Comparison of ENCODE assay signal across 9 mouse cellular contexts in genomic region chr8:104630574-104630973, GRCm38 (mm10). TPM values are rescaled to one million over a fixed set of nuclear protein-coding genes. Genes with fewer than 3 reads are reported as not detected.
DNase-seq lines count a peak whose midpoint lies in the region; ATAC-seq and TF ChIP-seq lines count a peak whose summit lies in the region.
"Had no signal": no experiment of that assay in that cellular context is flagged by ENCODE, and none has a peak within 500 bp of the region (broad histone marks: within the 10 kb centered on the region; RNA-seq: fewer than 3 reads in every experiment).

No protein-coding gene starts in this region.

- H3K9ac ChIP-seq in heart, adult 2 months (ENCODE audit: low read depth, low read length), result peak overlapping the region; percentile 92
- peak overlapping the region; percentile 46 for H3K9ac ChIP-seq in MEL (ENCODE audit: control insufficient read depth, low read depth, low read length, poor library complexity, severe bottlenecking)
- H3K9ac ChIP-seq in forebrain, embryonic 16.5 days (replicated peaks; ENCODE audit: low read depth, low read length), result peak overlapping the region; percentile 28
- H3K9ac ChIP-seq in intestine, embryonic 15.5 days, result peak overlapping the region; percentile 28
- peak overlapping the region; percentile 61 for H3K9ac ChIP-seq in stomach, embryonic 16.5 days (ENCODE audit: low read length)

- no peaks in the 10 kb centered on the region for H3K27me3 ChIP-seq in heart, adult 2 months (ENCODE audit: control insufficient read depth, insufficient read depth, low read length)
- no peaks in the 10 kb centered on the region for H3K27me3 ChIP-seq in MEL (ENCODE audit: control insufficient read depth in 1 of 2, insufficient read depth in 2 of 2, low read length in 2 of 2)
- H3K27me3 ChIP-seq in forebrain, embryonic 16.5 days (replicated peaks; ENCODE audit: control insufficient read depth, insufficient read depth, low read length), result peaks cover 2% of the 10 kb centered on the region; the same call in 1 of the 2 replicates
- peaks cover 14% of the 10 kb centered on the region for H3K27me3 ChIP-seq in intestine, embryonic 15.5 days (replicated peaks)
- H3K27me3 ChIP-seq in megakaryocyte, embryonic 14.5 days (replicated peaks), result peaks cover 6% of the 10 kb centered on the region
- peaks cover 8% of the 10 kb centered on the region; the same call in 1 of the 2 replicates for H3K27me3 ChIP-seq in stomach, embryonic 16.5 days (ENCODE audit: control insufficient read depth, insufficient read depth, low read length)

- ATAC-seq in forebrain, embryonic 16.5 days, result peak; percentile 34
- ATAC-seq in intestine, embryonic 15.5 days, result peak; percentile 40; the same call in 1 of the 2 replicates
- peak; percentile 22; the same call in 1 of the 2 replicates for ATAC-seq in stomach, embryonic 16.5 days (ENCODE audit: insufficient read depth, low FRiP score)

- H3K4me1 ChIP-seq in heart, adult 2 months (ENCODE audit: control insufficient read depth, insufficient read depth, low read length), result peaks cover 9% of the 10 kb centered on the region
- H3K4me1 ChIP-seq in MEL (ENCODE audit: control insufficient read depth in 1 of 2, insufficient read depth in 2 of 2, low read length in 2 of 2), result peaks cover 6 to 20% of the 10 kb centered on the region in 2 experiments
- peaks cover 10% of the 10 kb centered on the region for H3K4me1 ChIP-seq in forebrain, embryonic 16.5 days (replicated peaks; ENCODE audit: control insufficient read depth, insufficient read depth, low read length)
- H3K4me1 ChIP-seq in intestine, embryonic 15.5 days (replicated peaks), result peaks cover 15% of the 10 kb centered on the region; the same call in 1 of the 2 replicates
- H3K4me1 ChIP-seq in megakaryocyte, embryonic 14.5 days, result peaks cover 67% of the 10 kb centered on the region
- peaks cover 14% of the 10 kb centered on the region; the same call in 1 of the 2 replicates for H3K4me1 ChIP-seq in stomach, embryonic 16.5 days (ENCODE audit: control insufficient read depth, insufficient read depth, low read length)

- intact Hi-C loops in heart, adult 2 months (cut with DNase I), result loop anchor here (1.0 kb wide), 1 partner anchor 11 kb away; the partner anchor contains the start of gene Ciao2b
- intact Hi-C loops in heart, postnatal 25 days (cut with DNase I), result loop anchor here (1.0 kb wide), 1 partner anchor 11 kb away; the partner anchor contains the start of gene Ciao2b

- peak overlapping the region; percentile 59 for H3K4me3 ChIP-seq in heart, adult 2 months
- H3K4me3 ChIP-seq in MEL (ENCODE audit: control insufficient read depth in 1 of 2, insufficient read depth in 1 of 2, low read depth in 2 of 2, low read length in 2 of 2), result peak overlapping the region; percentile 50 to 91
- H3K4me3 ChIP-seq in forebrain, embryonic 16.5 days (replicated peaks; ENCODE audit: low read length), result peak overlapping the region; percentile 35
- H3K4me3 ChIP-seq in intestine, embryonic 15.5 days (replicated peaks), result peak overlapping the region; percentile 37
- H3K4me3 ChIP-seq in megakaryocyte, embryonic 14.5 days (replicated peaks), result peak overlapping the region; percentile 88
- peak overlapping the region; percentile 47 for H3K4me3 ChIP-seq in stomach, embryonic 16.5 days (replicated peaks; ENCODE audit: low read length)

- H3K36me3 ChIP-seq in heart, adult 2 months (ENCODE audit: control insufficient read depth, insufficient read depth, low read length), result peaks cover 13% of the 10 kb centered on the region
- peaks cover 0 to 10% of the 10 kb centered on the region in 2 experiments; a peak in 2 of 4 replicates for H3K36me3 ChIP-seq in MEL (ENCODE audit: control insufficient read depth in 1 of 2, insufficient read depth in 2 of 2, low read length in 2 of 2)
- peaks cover 3% of the 10 kb centered on the region; the same call in 1 of the 2 replicates for H3K36me3 ChIP-seq in forebrain, embryonic 16.5 days (ENCODE audit: control insufficient read depth, insufficient read depth)
- H3K36me3 ChIP-seq in intestine, embryonic 15.5 days, result no peaks in the 10 kb centered on the region
- H3K36me3 ChIP-seq in megakaryocyte, embryonic 14.5 days (replicated peaks; ENCODE audit: low read length), result peaks cover 21% of the 10 kb centered on the region
- 0 out of 2 replicates have a peak, but pooled peaks cover 2% of the 10 kb centered on the region for H3K36me3 ChIP-seq in stomach, embryonic 16.5 days (ENCODE audit: control insufficient read depth, insufficient read depth, low read length)

- TF ChIP-seq POLR2A in heart, adult 2 months (IDR thresholded peaks at IDR 0.05; ENCODE audit: insufficient read depth, low read depth, low read length), result no peak
- no peak for TF ChIP-seq POLR2A in MEL (IDR thresholded peaks at IDR 0.05; ENCODE audit: control insufficient read depth in 1 of 2, insufficient read depth in 1 of 2, low read depth in 1 of 2, low read length in 2 of 2, poor library complexity in 1 of 2)

- H3K79me2 ChIP-seq in heart, adult 2 months (replicated peaks; ENCODE audit: control insufficient read depth, insufficient read depth, low read length), result no peaks in the 10 kb centered on the region
- no peaks in the 10 kb centered on the region for H3K79me2 ChIP-seq in MEL (ENCODE audit: control insufficient read depth, insufficient read depth, low read length, poor library complexity)

- peak overlapping the region; percentile 55 for H3K4me2 ChIP-seq in forebrain, embryonic 16.5 days (ENCODE audit: low read length)
- H3K4me2 ChIP-seq in intestine, embryonic 15.5 days (replicated peaks), result peak overlapping the region; percentile 83
- peak overlapping the region; percentile 62 for H3K4me2 ChIP-seq in stomach, embryonic 16.5 days (ENCODE audit: low read depth, low read length)

- TF ChIP-seq RAD21 in MEL (IDR thresholded peaks at IDR 0.05; ENCODE audit: low read depth, low read length), result no peak

- no peaks in the 10 kb centered on the region for H3K9me3 ChIP-seq in MEL (replicated peaks; ENCODE audit: insufficient read depth, low read length)
- H3K9me3 ChIP-seq in forebrain, embryonic 16.5 days (ENCODE audit: control insufficient read depth, low read length), result no peaks in the 10 kb centered on the region
- H3K9me3 ChIP-seq in intestine, embryonic 15.5 days, result no peaks in the 10 kb centered on the region
- H3K9me3 ChIP-seq in megakaryocyte, embryonic 14.5 days, result no peaks in the 10 kb centered on the region
- no peaks in the 10 kb centered on the region for H3K9me3 ChIP-seq in stomach, embryonic 16.5 days (replicated peaks; ENCODE audit: control insufficient read depth, low read length)

- peak overlapping the region; percentile 93 for H3K27ac ChIP-seq in heart, adult 2 months
- H3K27ac ChIP-seq in MEL (ENCODE audit: control insufficient read depth, low read depth, low read length), result peak overlapping the region; percentile 40
- no peak overlapping the region for H3K27ac ChIP-seq in forebrain, embryonic 16.5 days (ENCODE audit: low read length)
- H3K27ac ChIP-seq in intestine, embryonic 15.5 days, result no peak overlapping the region
- H3K27ac ChIP-seq in stomach, embryonic 16.5 days (ENCODE audit: low read length), result no peak overlapping the region

- DNase-seq in heart, adult 2 months, result peak; percentile 62 to 65
- no peak for DNase-seq in heart, postnatal 25 days (ENCODE audit: low spot score)
- DNase-seq in MEL (ENCODE audit: low read depth, low spot score), result peak; percentile 51
- no peak for DNase-seq in right cerebral cortex, postnatal 4 days

- WGBS in heart, adult 2 months, result 3% methylated on average over 36 of the region's 36 CpGs
- WGBS in forebrain, embryonic 16.5 days, result 1% methylated on average over 36 of the region's 36 CpGs
- WGBS in intestine, embryonic 15.5 days, result 2% methylated on average over 36 of the region's 36 CpGs
- 2% methylated on average over 36 of the region's 36 CpGs for WGBS in stomach, embryonic 16.5 days

- TF ChIP-seq CTCF in heart, adult 2 months (IDR thresholded peaks at IDR 0.05), result peak; percentile 19; the same call in 1 of the 2 replicates
- TF ChIP-seq CTCF in MEL (IDR thresholded peaks at IDR 0.05 in 2 of 3, conservative IDR thresholded peaks at IDR 0.05 in 1 of 3; ENCODE audit: control insufficient read depth in 1 of 3, insufficient read depth in 1 of 3, low read depth in 2 of 3, low read length in 3 of 3, poor library complexity in 1 of 3, severe bottlenecking in 1 of 3), result peak in 2 of 3 experiments; percentile 1 to 2; a peak in 1 of 6 replicates

- no peak for TF ChIP-seq EP300 in heart, adult 2 months (IDR thresholded peaks at IDR 0.05; ENCODE audit: insufficient read depth, low read depth, low read length)
- no peak for TF ChIP-seq EP300 in MEL (IDR thresholded peaks at IDR 0.05; ENCODE audit: low read depth in 1 of 2, low read length in 2 of 2)

RNA-seq across cellular contexts. Expression of gene Rrad, which starts 0.6 kb away (rescaled TPM):
- 100 to 1,000 TPM; 123 to 414 TPM for total RNA-seq in heart, adult 2 months (2021)
- polyA plus RNA-seq in heart, adult 2 months (2012; rRNA removed), result 205 and 316 TPM in 2 replicates
- total RNA-seq in heart, postnatal 25 days (2021), result 100 to 1,000 TPM; 323 to 376 TPM
- total RNA-seq in MEL (2012; rRNA removed), result 8.9 and 9.0 TPM in 2 replicates
- polyA plus RNA-seq in MEL (2012; ENCODE audit: insufficient read depth in 1 of 2, insufficient read length in 2 of 2, low read depth in 1 of 2, low replicate concordance in 2 of 2, missing spikeins in 1 of 2), result 1 to 10 TPM in 1 of 2 experiments, not detected in 1; 9.4 TPM
- 2.4 and 4.1 TPM in 2 replicates for polyA plus RNA-seq in forebrain, embryonic 16.5 days (2015; fragmentation: Nextera tagmentation; extraction: Ambion mirVana)
- polyA plus RNA-seq in intestine, embryonic 15.5 days (2015; fragmentation: Nextera tagmentation; extraction: Ambion mirVana), result 4.6 and 4.8 TPM in 2 replicates
- polyA plus RNA-seq in megakaryocyte, embryonic 14.5 days (2012; ENCODE audit: insufficient read depth, low replicate concordance), result 2.2 TPM in 1 of 2 replicates, not detected in the other
- polyA plus RNA-seq in stomach, embryonic 16.5 days (2015; fragmentation: Nextera tagmentation; extraction: Ambion mirVana), result 9.2 and 14.4 TPM in 2 replicates

RNA-seq across cellular contexts. Expression of gene Cdh16, which starts 6.4 kb away (rescaled TPM):
- 1 to 10 TPM; 3.3 to 4.3 TPM for total RNA-seq in heart, adult 2 months (2021)
- 7.1 and 11.0 TPM in 2 replicates for polyA plus RNA-seq in heart, adult 2 months (2012; rRNA removed)
- total RNA-seq in heart, postnatal 25 days (2021), result 1 to 10 TPM; 2.4 to 3.1 TPM
- total RNA-seq in MEL (2012; rRNA removed), result not detected in 2 replicates
- under 1 TPM in 1 of 2 experiments, not detected in 1; 0.45 TPM for polyA plus RNA-seq in MEL (2012; ENCODE audit: insufficient read depth in 1 of 2, insufficient read length in 2 of 2, low read depth in 1 of 2, low replicate concordance in 2 of 2, missing spikeins in 1 of 2)
- 0.36 TPM in 1 of 2 replicates, not detected in the other for polyA plus RNA-seq in forebrain, embryonic 16.5 days (2015; fragmentation: Nextera tagmentation; extraction: Ambion mirVana)
- 0.56 and 0.79 TPM in 2 replicates for polyA plus RNA-seq in intestine, embryonic 15.5 days (2015; fragmentation: Nextera tagmentation; extraction: Ambion mirVana)
- polyA plus RNA-seq in megakaryocyte, embryonic 14.5 days (2012; ENCODE audit: insufficient read depth, low replicate concordance), result not detected in 2 replicates
- polyA plus RNA-seq in stomach, embryonic 16.5 days (2015; fragmentation: Nextera tagmentation; extraction: Ambion mirVana), result 1.6 and 2.0 TPM in 2 replicates
- total RNA-seq: hematopoietic stem cell, adult 5-6 weeks had no signal

RNA-seq across cellular contexts. Expression of gene Ciao2b, which starts 11.2 kb away (rescaled TPM):
- total RNA-seq in heart, adult 2 months (2021), result 10 to 100 TPM; 63.9 to 66.9 TPM
- 51.6 and 58.1 TPM in 2 replicates for polyA plus RNA-seq in heart, adult 2 months (2012; rRNA removed)
- 10 to 100 TPM; 58.7 to 66.5 TPM for total RNA-seq in heart, postnatal 25 days (2021)
- 78.7 and 82.4 TPM in 2 replicates for total RNA-seq in MEL (2012; rRNA removed)
- polyA plus RNA-seq in MEL (2012; ENCODE audit: insufficient read depth in 1 of 2, insufficient read length in 2 of 2, low read depth in 1 of 2, low replicate concordance in 2 of 2, missing spikeins in 1 of 2), result 100 to 1,000 TPM in 1 of 2 experiments, not detected in 1; 110 TPM
- polyA plus RNA-seq in forebrain, embryonic 16.5 days (2015; fragmentation: Nextera tagmentation; extraction: Ambion mirVana), result 131 and 140 TPM in 2 replicates
- polyA plus RNA-seq in intestine, embryonic 15.5 days (2015; fragmentation: Nextera tagmentation; extraction: Ambion mirVana), result 93.2 and 101 TPM in 2 replicates
- polyA plus RNA-seq in megakaryocyte, embryonic 14.5 days (2012; ENCODE audit: insufficient read depth, low replicate concordance), result 39.8 and 119 TPM in 2 replicates
- polyA plus RNA-seq in stomach, embryonic 16.5 days (2015; fragmentation: Nextera tagmentation; extraction: Ambion mirVana), result 92.6 and 93.6 TPM in 2 replicates

RNA-seq across cellular contexts. Expression of gene Pdp2, which starts 39.3 kb away (rescaled TPM):
- total RNA-seq in heart, adult 2 months (2021), result 10 to 100 TPM; 18.4 to 35.8 TPM
- 10.0 and 18.8 TPM in 2 replicates for polyA plus RNA-seq in heart, adult 2 months (2012; rRNA removed)
- total RNA-seq in heart, postnatal 25 days (2021), result 10 to 100 TPM; 20.1 to 29.0 TPM
- 12.2 and 12.3 TPM in 2 replicates for total RNA-seq in MEL (2012; rRNA removed)
- 10 to 100 TPM in 1 of 2 experiments, not detected in 1; 12.4 TPM for polyA plus RNA-seq in MEL (2012; ENCODE audit: insufficient read depth in 1 of 2, insufficient read length in 2 of 2, low read depth in 1 of 2, low replicate concordance in 2 of 2, missing spikeins in 1 of 2)
- polyA plus RNA-seq in forebrain, embryonic 16.5 days (2015; fragmentation: Nextera tagmentation; extraction: Ambion mirVana), result 18.4 TPM in 2 replicates
- polyA plus RNA-seq in intestine, embryonic 15.5 days (2015; fragmentation: Nextera tagmentation; extraction: Ambion mirVana), result 16.1 and 17.0 TPM in 2 replicates
- 1.3 TPM in 1 of 2 replicates, not detected in the other for polyA plus RNA-seq in megakaryocyte, embryonic 14.5 days (2012; ENCODE audit: insufficient read depth, low replicate concordance)
- polyA plus RNA-seq in stomach, embryonic 16.5 days (2015; fragmentation: Nextera tagmentation; extraction: Ambion mirVana), result 13.3 and 14.1 TPM in 2 replicates

Comparison
In these comparisons a context has a peak if more than half of its experiments do, and no peak if none do; other contexts are left out.
1. DNase-seq: peak in heart, adult 2 months (2 of 2) and MEL (single experiment); none in heart, postnatal 25 days (single experiment) and right cerebral cortex, postnatal 4 days (single experiment).
2. H3K27ac ChIP-seq: peak in heart, adult 2 months (single experiment) and MEL (single experiment); none in forebrain, embryonic 16.5 days (single experiment), intestine, embryonic 15.5 days (single experiment) and stomach, embryonic 16.5 days (single experiment).
3. H3K4me3 ChIP-seq: peak in every context shown above with its lines; median percentile 88 in megakaryocyte, embryonic 14.5 days; 70 in MEL; 59 in heart, adult 2 months; 47 in stomach, embryonic 16.5 days; 37 in intestine, embryonic 15.5 days; 35 in forebrain, embryonic 16.5 days.
4. H3K9ac ChIP-seq: peak in every context shown above with its lines; median percentile 92 in heart, adult 2 months; 61 in stomach, embryonic 16.5 days; 46 in MEL; 28 in forebrain, embryonic 16.5 days; 28 in intestine, embryonic 15.5 days.
5. RNA of gene Rrad, which starts 0.6 kb away (polyA plus RNA-seq): 205 to 316 TPM in heart, adult 2 months; 9.2 to 14.4 TPM in stomach, embryonic 16.5 days, 9.4 TPM in MEL, 4.6 to 4.8 TPM in intestine, embryonic 15.5 days, 2.4 to 4.1 TPM in forebrain, embryonic 16.5 days and 2.2 TPM in megakaryocyte, embryonic 14.5 days; every median in the first group is over 10 times any median in the second.
6. Peak in every context shown above with its lines, with median percentiles within 50 percentile points of each other: ATAC-seq and H3K4me2 ChIP-seq.